Mouse (Mus musculus) gonadal fat pad, adult 2 months (tissue): ENCODE measurements around the gene Gm10226. TPM values are rescaled to one million over a fixed set of nuclear protein-coding genes. Genes with fewer than 3 reads are reported as not detected.
A peak's percentile ranks its signal among the peaks of the same experiment; 100 is the strongest.
"Not testable (repeated sequence)": the region's sequence is repeated elsewhere in the genome, so short reads cannot be mapped to it uniquely, and the experiment has no call there.

Experiments used
- DNase-seq: peaks from one replicate; pipeline ENCODE4 v3.0.0-alpha.2; 2012; ENCODE audit warnings: low read depth
- polyA plus RNA-seq: library from polyadenylated mRNA; depleted of rRNA; stranded (reverse); fragments of >200 nt; gene quantifications from 2 replicates; pipeline ENCODE4 v1.2.3, GENCODE M21; 2012; rRNA removed

Gene Gm10226
- polyA plus RNA-seq, result 3.4 TPM in 1 of 2 replicates, not detected in the other

DNA sequence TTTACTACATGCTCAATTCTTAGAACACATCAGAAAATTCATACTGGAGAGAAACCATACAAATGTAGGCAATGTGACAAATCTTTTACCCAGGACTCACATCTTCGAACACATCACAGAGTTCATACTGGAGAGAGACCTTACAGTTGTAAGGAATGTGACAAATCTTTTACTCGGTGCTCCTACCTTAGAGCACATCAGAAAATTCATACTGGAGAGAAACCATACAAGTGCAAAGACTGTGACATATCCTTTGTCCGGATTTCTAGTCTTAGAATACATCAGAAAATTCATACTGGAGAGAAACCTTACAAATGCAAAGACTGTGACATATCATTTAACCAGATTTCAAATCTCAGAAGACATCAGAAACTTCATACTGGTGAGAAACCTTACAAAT lies at the start of gene Gm10226:
Gene Gm10226, plus strand, starts transcription at position 301 of the 400 bp plus-strand sequence.
- no peak for DNase-seq

GRCm38 (mm10) chr17:21648791-21649190 lies 42.9 kb upstream of the Gm10226 start:
- DNase-seq, result no peak

- peak; percentile 12 for DNase-seq
Observed at GRCm38 (mm10) chr17:21649936-21650335, 41.7 kb upstream of the Gm10226 start.

DNA sequence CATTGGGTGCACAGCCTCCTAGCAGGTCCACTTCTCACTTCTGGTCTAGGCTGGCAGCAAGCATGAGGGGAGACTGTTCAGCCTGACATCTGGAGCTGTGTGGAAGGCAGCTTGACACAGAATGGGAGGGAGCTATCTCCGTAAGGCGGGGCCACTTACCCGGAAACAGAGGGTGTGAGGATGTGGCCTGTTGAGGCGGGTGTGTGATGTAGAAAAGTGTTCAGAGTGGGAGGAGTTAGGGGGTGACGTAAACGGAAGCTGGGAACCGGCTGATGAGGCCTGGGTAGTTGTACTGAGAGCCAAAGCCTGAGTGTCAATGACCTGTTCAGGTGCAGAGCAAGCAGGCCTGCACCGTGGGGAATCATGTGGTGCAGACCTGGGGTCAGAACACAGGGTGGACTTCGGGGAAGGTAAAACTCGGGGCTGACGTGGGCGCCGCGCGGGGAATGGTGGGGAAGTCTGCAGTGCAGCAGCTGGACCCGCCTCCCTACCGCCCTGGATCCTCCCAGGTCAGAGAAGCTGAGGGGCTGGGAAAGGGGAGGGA lies 41.2 kb upstream of the Gm10226 start, which contains the start of gene Zfp983:
Gene Zfp983, plus strand, starts transcription at position 261 of the 544 bp plus-strand sequence.
- peak; percentile 33 for DNase-seq

GRCm38 (mm10) chr17:21678826-21679225 lies 12.8 kb upstream of the Gm10226 start:
- DNase-seq, result not testable (repeated sequence)

- peak; percentile 60 for DNase-seq
Observed at GRCm38 (mm10) chr17:21679273-21680018, 12.2 kb upstream of the Gm10226 start.

- DNase-seq, result not testable (repeated sequence)
Observed at GRCm38 (mm10) chr17:21680019-21680376, 11.7 kb upstream of the Gm10226 start.

DNA sequence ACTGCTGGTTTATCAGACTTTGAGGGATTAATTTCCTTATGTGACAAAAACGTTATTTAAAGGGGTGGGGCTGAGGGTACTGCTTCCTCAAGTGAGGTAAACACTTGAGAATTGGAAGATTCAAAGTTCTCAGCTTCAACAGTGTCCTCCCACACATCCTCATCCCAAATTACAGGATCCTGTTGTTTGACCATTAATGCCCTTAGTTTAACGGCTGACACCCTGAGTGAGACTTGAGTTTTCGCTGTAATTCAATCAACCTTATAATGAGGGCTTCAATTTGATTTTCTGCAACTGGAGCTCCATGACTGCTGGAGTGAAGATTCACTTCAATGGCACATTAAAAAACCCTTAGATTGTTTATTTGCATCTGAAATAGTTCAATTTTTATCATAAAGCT lies 1.7 kb downstream of the Gm10226 start:
- no peak for DNase-seq

- DNase-seq, result no peak
Observed at GRCm38 (mm10) chr17:21696073-21696472, 4.4 kb downstream of the Gm10226 start.

DNA sequence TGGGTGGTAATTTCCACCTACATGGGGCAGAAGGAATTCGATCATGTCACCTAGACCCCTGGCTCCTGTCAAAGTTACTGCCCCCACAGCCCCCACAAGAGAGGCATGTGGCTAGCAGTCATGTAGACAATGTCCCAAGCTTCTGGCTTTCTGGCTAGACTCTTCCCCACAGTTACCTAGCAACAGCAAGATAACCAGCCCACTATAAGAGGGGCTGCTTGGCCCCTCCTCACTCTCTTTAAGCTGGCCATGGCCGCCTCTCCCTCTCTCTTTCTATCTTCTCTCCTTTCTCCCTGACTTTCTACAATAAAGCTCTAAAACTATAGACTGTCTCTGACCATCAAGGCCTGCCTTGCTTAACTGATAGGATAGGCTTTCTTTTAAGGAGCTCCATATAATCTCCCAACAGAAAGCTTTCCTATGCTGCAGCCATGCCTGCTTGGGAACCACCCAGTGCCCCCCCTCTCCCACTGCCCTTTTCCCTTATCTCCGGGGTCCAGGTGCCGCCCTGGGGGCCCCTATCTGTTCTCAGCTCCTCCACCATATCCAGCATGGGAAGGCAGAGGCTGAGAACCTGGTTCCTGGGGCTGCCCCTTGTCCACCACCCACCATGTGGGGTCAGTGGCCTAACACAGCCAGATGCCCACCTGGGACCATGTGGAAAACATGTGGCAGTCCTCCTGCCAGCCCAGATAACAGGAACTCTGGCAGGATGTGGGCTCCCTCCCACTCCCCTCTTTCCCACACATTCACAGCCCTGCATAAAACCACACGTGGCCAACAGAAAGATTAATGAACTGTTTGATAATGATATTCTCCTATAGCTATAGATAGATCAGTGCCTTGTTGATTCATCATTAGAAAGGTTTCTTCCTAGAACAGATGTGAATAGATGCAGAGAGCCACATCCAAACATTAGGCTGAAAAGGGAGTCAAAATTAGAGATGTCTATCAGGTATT lies 10.9 kb downstream of the Gm10226 start:
- no peak for DNase-seq

DNA sequence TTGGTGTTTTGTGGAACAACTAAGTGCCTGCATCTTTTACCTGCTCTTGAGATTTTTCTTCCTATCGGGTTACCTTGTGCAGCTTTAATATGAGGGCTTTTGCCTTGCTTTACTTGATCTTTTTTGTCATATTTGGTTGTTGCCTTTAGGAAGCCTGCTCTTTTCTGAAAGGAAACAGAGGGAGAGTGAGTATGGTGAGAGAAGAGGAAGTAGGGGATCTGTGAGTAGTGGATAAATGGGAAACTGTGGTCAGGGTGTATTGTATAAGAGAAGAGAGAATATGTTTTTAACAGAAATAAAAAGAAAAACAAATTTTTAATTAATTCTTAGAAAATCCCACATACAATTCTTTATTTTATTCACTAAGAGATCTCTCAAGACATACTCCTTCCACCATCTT lies 11.8 kb downstream of the Gm10226 start:
- no peak for DNase-seq

DNA sequence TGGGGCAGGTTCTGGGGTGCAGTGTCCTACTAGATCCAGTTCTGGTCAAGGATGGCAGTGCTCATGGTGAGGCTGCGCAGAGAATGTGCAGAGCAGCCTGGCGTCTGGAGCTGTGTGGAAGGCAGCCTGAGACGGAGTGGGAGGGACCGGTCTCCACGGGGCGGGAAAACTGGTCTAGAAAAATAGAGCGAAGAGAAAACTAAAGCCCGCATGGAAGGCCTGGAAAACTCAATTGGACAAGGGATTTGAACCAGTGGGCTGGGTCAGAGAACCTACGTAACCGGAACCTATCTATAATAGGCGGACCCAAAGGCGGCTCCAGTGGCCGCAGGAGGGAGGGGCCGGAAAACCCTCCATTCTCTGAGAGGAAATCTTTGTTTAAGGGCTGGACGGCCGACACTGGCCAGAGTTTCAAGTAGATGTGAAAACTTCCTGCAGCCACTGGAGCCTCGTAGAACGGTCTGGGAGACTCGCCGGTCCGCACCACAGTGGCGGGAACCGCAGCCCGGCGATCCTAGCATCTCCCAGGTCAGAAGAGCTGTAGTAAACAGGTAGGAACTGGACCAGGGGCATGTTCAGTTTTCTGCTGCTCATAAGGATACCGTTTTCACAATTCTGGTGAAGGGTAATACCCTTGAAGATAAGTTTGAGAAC lies 15.8 kb downstream of the Gm10226 start, which contains the start of gene Zfp760:
Gene Zfp760, plus strand, starts transcription at position 399 of the 654 bp plus-strand sequence.
- peak; percentile 67 for DNase-seq

DNA sequence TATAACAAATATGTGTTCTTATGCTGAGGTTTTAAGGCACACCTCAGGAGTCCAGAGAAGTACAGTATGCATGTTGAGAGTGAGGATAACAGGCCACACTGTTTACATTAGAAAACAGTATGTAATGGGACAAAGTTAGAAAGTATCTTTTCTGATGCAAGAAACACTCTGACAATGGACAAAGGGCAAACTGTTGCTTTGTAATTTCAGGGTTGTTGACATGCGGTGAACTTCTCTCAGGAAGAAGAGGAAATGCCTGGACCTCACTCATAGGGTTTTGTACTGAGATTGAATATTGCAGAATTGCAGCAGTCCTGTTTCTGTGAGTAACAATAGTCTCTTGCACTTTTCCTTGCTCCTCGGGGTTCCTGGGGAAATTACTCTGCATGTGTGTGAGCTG lies 16.7 kb downstream of the Gm10226 start:
- no peak for DNase-seq

GRCm38 (mm10) chr17:21730495-21730894 lies 38.8 kb downstream of the Gm10226 start, which contains the start of gene Zfp229:
Gene Zfp229 (plus strand): TSS chr17:21730795.
- not testable (repeated sequence) for DNase-seq

DNA sequence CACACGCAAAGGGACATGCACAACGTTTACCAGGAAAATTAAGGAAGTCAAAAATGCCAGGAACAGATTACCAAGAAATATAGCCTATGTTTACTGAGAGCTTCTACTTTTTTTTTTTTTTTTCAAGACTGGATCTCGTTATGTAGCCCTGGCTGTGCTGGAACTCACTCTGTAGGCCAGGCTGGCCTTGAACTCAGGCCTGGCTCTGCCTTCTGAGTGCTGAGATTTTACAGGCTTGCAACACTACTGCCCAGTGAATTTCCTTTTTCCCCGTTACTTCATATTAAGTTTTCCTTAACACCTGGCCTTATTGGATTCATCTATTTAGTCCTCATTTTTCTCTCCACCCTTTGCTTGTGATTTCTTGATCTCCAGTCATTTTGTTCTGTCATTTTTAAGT lies 41.4 kb downstream of the Gm10226 start:
- peak; percentile 6 for DNase-seq

GRCm38 (mm10) chr17:21733529-21734031 lies 41.9 kb downstream of the Gm10226 start:
- DNase-seq, result peak; percentile 45

Other genes with a start within 250 kb of the Gm10226 start
- gene Zfp51, start 241.5 kb upstream of the Gm10226 start, polyA plus RNA-seq, result 1.2 and 1.6 TPM in 2 replicates
- 2.0 and 2.5 TPM in 2 replicates for gene Zfp53, start 202.9 kb upstream of the Gm10226 start, polyA plus RNA-seq
- 1.4 TPM in 2 replicates for gene Zfp52, start 156.3 kb upstream of the Gm10226 start, polyA plus RNA-seq
- 1.8 and 1.9 TPM in 2 replicates for gene Zfp948, start 124.9 kb upstream of the Gm10226 start, polyA plus RNA-seq
- gene Zfp983, start 41.2 kb upstream of the Gm10226 start, polyA plus RNA-seq, result 0.74 and 0.78 TPM in 2 replicates
- 1.7 and 2.0 TPM in 2 replicates for gene Zfp760, start 15.9 kb downstream of the Gm10226 start, polyA plus RNA-seq
- 1.7 and 3.0 TPM in 2 replicates for gene Zfp229, start 38.9 kb downstream of the Gm10226 start, polyA plus RNA-seq
- gene Zfp820, start 153.9 kb downstream of the Gm10226 start, polyA plus RNA-seq, result 0.14 and 0.26 TPM in 2 replicates
- 0.80 and 1.2 TPM in 2 replicates for gene Zfp995, start 218.1 kb downstream of the Gm10226 start, polyA plus RNA-seq